Mouse (Mus musculus) kidney, adult 10 weeks (tissue): ENCODE measurements around the gene Stag3. TPM values are rescaled to one million over a fixed set of nuclear protein-coding genes. Genes with fewer than 3 reads are reported as not detected.

Source experiments
- polyA plus RNA-seq: library from polyadenylated mRNA; stranded (reverse); fragments of 350-450 nt; fragmentation: Illumina TruSeq; extraction: RNeasy Lipid Tissue Mini Kit (QIAGEN cat#74804); gene quantifications from one replicate; pipeline ENCODE4 v1.2.3, GENCODE M21; 2014; ENCODE audit warnings: low read depth, low replicate concordance

Stag3 gene
- polyA plus RNA-seq: not detected

GRCm38 (mm10) chr5:138279585-138280424 is at the start of gene Stag3, which contains the start of the genes Gm43720 and Gpc2:
Gene Stag3, plus strand, starts transcription at chr5:138280240.
Gene Gm43720, minus strand, starts transcription at chr5:138279958.
Gene Gpc2, minus strand, starts transcription at chr5:138280005.

GRCm38 (mm10) chr5:138255353-138256093 is 24.5 kb upstream of the Stag3 start, which contains the start of gene Lamtor4:
Gene Lamtor4, plus strand, starts transcription at chr5:138255482.

GRCm38 (mm10) chr5:138263260-138264206 is 16.5 kb upstream of the Stag3 start, which contains the start of gene BC037034:
Gene BC037034, minus strand, starts transcription at chr5:138264033.

GRCm38 (mm10) chr5:138272409-138272923 is 7.6 kb upstream of the Stag3 start, which contains the start of gene Gal3st4:
Gene Gal3st4, minus strand, starts transcription at chr5:138272840.

GRCm38 (mm10) chr5:138341661-138342060 is 61.6 kb downstream of the Stag3 start, which contains the start of gene Pvrig:
Gene Pvrig, plus strand, starts transcription at chr5:138341961.

Other genes with a start within 250 kb of the Stag3 start
- not detected for gene Smok3c, start 227.0 kb upstream of the Stag3 start, polyA plus RNA-seq
- gene Zkscan1, start 195.2 kb upstream of the Stag3 start, polyA plus RNA-seq: 50.9 TPM
- 17.5 TPM for gene Zscan21, start 163.3 kb upstream of the Stag3 start, polyA plus RNA-seq
- gene Zfp113, start 124.5 kb upstream of the Stag3 start, polyA plus RNA-seq: 16.9 TPM
- 75.6 TPM for gene Cops6, start 119.2 kb upstream of the Stag3 start, polyA plus RNA-seq
- gene Ap4m1, start 108.2 kb upstream of the Stag3 start, polyA plus RNA-seq: 4.8 TPM
- 6.9 TPM for gene Mcm7, start 107.8 kb upstream of the Stag3 start, polyA plus RNA-seq
- 2.7 TPM for gene Taf6, start 92.8 kb upstream of the Stag3 start, polyA plus RNA-seq
- 9.6 TPM for gene Cnpy4, start 92.8 kb upstream of the Stag3 start, polyA plus RNA-seq
- 0.36 TPM for gene Mblac1, start 85.9 kb upstream of the Stag3 start, polyA plus RNA-seq
- not detected for gene Nxpe5, start 54.3 kb upstream of the Stag3 start, polyA plus RNA-seq
- gene Lamtor4, start 24.8 kb upstream of the Stag3 start, polyA plus RNA-seq: 2.1 TPM
- gene BC037034, start 16.2 kb upstream of the Stag3 start, polyA plus RNA-seq: 1.3 TPM
- gene Gal3st4, start 7.4 kb upstream of the Stag3 start, polyA plus RNA-seq: not detected
- gene Gm43720, start 282 bp upstream of the Stag3 start, polyA plus RNA-seq: not detected
- not detected for gene Gpc2, start 235 bp upstream of the Stag3 start, polyA plus RNA-seq
- not detected for gene Pvrig, start 61.7 kb downstream of the Stag3 start, polyA plus RNA-seq
- gene Zfp157, start 161.2 kb downstream of the Stag3 start, polyA plus RNA-seq: 24.4 TPM